Mouse (Mus musculus): ENCODE results near the gene Phlpp1.

Gene Phlpp1

GRCm38 (mm10) chr1:106171241-106172220, at the start of gene Phlpp1:
TSS of gene Phlpp1 (plus strand) at chr1:106171752.
- in situ Hi-C loops (cut with MboI, MseI): loop anchor here (25.0 kb wide), 1 partner anchor 566 kb away; no protein-coding TSS in a partner anchor

GRCm38 (mm10) chr1:106126601-106127000, 45.0 kb upstream of the Phlpp1 start:
- in situ Hi-C loops (cut with MboI, MseI): no loop called here

- in situ Hi-C loops (cut with MboI, MseI): no loop called here
These were observed 39.7 kb upstream of the Phlpp1 start for GRCm38 (mm10) chr1:106131697-106132349.

DNA sequence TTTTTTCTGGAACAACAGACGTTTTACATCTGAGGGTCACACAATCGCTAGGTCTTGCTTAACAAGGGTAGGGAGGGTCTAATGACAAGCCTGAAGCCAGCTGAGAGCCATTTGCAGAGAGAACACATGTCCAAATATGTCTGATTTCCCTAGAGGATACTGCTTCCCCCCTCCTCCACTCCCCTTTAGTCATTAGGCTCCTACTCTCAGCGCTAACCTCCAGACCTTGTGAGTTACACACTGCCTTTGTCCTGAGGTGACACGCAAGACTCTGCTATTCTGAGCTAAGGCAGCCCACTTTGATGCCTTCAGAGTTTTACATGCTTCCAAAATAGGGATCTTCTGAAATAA, 39.2 kb upstream of the Phlpp1 start:
- in situ Hi-C loops (cut with MboI, MseI): no loop called here

GRCm38 (mm10) chr1:106138691-106139090, 32.9 kb upstream of the Phlpp1 start:
- in situ Hi-C loops (cut with MboI, MseI): no loop called here

DNA sequence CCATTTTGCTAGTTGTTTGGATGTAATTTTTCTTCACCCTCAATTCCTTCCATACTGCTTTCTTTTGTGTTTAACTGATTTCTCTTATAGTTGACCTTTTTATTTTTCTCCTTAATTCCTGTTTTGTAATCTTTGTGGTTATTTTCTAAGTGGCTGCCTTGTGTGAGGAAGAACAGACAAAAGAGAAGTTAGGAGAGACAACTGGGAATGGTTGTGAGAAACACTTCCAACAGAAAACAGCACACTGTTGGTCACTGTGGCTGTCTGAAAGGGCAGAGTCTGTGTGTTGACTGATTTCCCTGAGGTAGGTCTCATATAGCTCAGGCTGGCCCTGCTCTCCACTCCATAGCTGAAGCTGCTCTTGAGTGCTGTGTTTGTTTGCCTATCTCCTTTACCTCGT, 32.4 kb upstream of the Phlpp1 start:
- in situ Hi-C loops (cut with MboI, MseI): no loop called here

- in situ Hi-C loops (cut with MboI, MseI): no loop called here
These were observed 29.5 kb upstream of the Phlpp1 start for GRCm38 (mm10) chr1:106142010-106142409.

DNA sequence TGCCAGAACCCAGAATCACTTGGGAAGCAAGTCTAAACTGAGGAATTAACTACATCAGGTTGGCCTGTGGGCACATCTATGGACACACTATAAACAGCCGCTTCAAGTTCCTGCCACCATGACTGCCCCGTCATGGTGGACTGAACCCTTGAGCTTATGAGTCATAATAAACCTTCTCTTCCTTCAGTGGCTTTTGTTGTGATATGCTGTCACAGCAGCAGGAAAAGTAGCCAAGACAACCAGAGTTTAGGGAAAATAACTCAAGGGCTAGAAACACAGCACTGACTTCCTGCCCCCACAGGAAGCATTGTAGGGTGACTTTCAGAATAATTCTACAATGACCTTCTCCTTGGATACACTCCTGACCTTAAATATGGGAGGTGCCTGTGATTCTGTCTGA, 27.0 kb upstream of the Phlpp1 start:
- in situ Hi-C loops (cut with MboI, MseI): no loop called here

DNA sequence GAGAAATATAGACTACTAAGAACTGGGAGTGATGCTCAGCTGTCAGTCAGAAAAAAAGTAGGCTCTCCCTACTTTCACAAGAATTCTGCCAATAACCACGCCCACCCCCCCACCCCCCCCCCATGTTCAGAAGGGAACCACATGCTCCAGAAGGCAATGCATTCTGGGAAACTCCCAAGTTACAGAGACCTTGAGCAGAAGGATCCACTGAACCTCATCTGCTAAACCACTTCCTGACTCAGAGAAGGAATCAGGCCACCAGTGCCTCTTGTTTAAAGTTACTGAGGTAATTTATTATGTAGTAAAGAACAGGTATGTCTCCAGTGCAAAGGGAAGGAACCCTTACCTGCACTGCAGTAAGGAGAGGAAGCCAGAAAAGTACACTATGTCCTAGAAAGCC, 26.5 kb upstream of the Phlpp1 start:
- in situ Hi-C loops (cut with MboI, MseI): no loop called here

- in situ Hi-C loops (cut with MboI, MseI): no loop called here
These were observed 25.9 kb upstream of the Phlpp1 start for GRCm38 (mm10) chr1:106145565-106146190.

GRCm38 (mm10) chr1:106148386-106149380, 22.9 kb upstream of the Phlpp1 start:
- in situ Hi-C loops (cut with MboI, MseI): no loop called here

- in situ Hi-C loops (cut with MboI, MseI): loop anchor here (5.0 to 25.0 kb wide), 2 partner anchors 85 to 585 kb away; no protein-coding TSS in a partner anchor
These were observed 19.7 kb upstream of the Phlpp1 start for GRCm38 (mm10) chr1:106151846-106152245.

GRCm38 (mm10) chr1:106152742-106153141, 18.8 kb upstream of the Phlpp1 start:
- in situ Hi-C loops (cut with MboI, MseI): loop anchor here (5.0 to 25.0 kb wide), 2 partner anchors 85 to 585 kb away; no protein-coding TSS in a partner anchor

- in situ Hi-C loops (cut with MboI, MseI): loop anchor here (5.0 to 25.0 kb wide), 2 partner anchors 87 to 583 kb away; no protein-coding TSS in a partner anchor
These were observed 17.0 kb upstream of the Phlpp1 start for GRCm38 (mm10) chr1:106154590-106154989.

DNA sequence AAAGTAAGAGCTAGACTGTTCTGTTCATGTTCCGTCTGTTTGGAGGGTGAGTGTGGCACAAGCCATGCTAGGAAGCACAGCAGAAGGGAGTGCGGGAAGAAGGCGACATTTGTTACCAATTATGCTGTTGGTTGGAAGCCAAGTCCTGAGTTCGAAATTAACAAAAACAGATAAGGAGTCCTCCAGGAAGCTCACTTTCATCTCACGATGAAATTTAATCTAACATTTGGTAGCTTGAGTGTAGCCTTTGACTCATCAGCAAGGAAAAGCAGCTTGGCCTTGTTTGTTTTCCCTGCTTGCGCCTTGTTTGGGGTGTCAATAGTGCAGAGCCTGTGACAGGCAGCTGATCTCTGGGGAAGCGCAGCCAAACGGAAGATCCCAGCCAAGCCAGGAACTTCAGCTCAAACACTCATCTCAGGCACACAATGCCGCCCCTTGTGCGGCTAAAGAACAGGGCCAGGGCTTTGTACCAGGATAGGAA, 16.4 kb upstream of the Phlpp1 start:
- in situ Hi-C loops (cut with MboI, MseI): loop anchor here (25.0 kb wide), 1 partner anchor 582 kb away; no protein-coding TSS in a partner anchor

DNA sequence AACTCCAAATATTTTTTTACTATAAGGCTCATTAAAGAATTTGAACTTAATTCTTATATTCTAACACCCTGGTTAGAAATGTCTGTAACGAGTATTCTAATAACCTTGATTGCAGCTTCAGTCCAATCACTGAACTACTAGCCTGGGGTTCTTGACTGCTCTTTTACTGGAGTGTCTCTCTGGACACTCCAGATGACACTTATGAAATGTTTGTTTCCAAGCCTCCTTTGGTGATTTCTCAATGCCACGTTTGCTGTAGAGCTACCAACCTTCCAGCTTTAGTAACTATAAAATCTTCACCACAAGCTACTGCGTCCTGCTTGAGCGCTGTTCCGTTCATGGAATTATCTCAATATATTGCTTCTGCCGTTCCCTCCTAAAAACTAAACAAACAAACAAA, 15.8 kb upstream of the Phlpp1 start:
- in situ Hi-C loops (cut with MboI, MseI): loop anchor here (25.0 kb wide), 1 partner anchor 582 kb away; no protein-coding TSS in a partner anchor

GRCm38 (mm10) chr1:106157961-106158515, 13.5 kb upstream of the Phlpp1 start:
- in situ Hi-C loops (cut with MboI, MseI): loop anchor here (25.0 kb wide), 1 partner anchor 579 kb away; no protein-coding TSS in a partner anchor

DNA sequence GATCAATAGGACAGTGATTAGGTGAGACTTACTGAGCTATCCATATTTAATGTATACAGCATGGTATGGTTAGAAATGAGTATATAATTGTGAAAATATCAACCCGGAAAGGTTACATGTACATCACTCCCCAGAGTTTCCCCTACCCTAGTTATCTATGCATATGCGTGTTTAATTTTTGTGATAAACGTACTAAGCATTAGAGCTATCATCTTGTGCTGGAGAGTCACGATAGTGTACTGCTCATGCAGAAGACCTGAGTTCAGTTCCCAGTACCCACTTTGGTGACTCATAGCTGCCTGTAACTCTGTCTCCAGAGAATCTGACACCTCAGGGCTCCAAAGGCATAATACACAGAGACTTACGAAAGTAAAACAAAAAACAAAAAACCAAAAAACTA, 11.9 kb upstream of the Phlpp1 start:
- in situ Hi-C loops (cut with MboI, MseI): loop anchor here (10.0 to 25.0 kb wide), 2 partner anchors 165 to 578 kb away; no protein-coding TSS in a partner anchor

DNA sequence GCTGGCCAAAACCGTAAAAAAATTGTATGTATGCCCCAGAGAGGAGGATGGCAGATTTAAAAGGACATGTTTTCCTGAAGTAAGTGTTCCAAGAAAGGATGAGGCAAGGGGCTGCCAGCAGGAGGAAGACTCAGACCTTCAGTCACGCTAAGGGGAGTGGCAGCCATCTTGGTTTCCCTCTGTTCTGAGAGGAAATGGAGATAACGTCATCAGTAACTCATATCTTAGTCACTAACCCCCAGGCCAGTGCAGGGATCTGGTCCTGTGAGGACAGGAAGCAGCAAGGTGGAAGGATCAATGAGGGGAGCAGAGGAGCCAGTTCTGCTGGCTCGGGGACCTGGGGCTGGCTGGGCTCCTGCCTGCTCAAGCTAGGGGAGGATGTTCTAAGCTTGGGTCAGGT, 10.6 kb upstream of the Phlpp1 start:
- in situ Hi-C loops (cut with MboI, MseI): loop anchor here (10.0 to 25.0 kb wide), 2 partner anchors 164 to 576 kb away; no protein-coding TSS in a partner anchor

DNA sequence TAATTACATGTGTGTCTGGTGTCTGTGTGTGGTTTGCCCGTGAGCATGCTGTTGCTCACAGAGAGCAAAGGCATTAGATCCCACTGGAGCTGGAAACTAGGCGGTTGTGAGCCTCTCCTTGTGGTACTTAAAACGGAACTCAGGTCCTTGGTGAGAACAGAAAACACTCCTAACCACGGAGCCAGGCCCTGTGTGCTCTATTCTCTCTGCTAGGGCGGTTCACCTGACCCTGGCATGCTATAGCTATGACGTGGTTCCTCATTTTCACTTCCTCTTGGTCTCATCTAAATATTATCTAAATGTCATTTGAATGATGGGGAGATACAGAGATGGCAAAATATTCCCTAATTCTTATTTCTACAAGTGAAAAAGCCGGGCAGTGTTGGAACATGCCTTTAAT, 9.0 kb upstream of the Phlpp1 start:
- in situ Hi-C loops (cut with MboI, MseI): loop anchor here (10.0 to 25.0 kb wide), 2 partner anchors 162 to 575 kb away; no protein-coding TSS in a partner anchor

Measured in T-helper 17 cell (primary cell).